Mouse (Mus musculus) hindbrain, postnatal 0 days (tissue): ENCODE measurements around the gene Gm36245. TPM values are rescaled to one million over a fixed set of nuclear protein-coding genes. Genes with fewer than 3 reads are reported as not detected.
"Not testable (repeated sequence)": the region's sequence is repeated elsewhere in the genome, so short reads cannot be mapped to it uniquely, and the experiment has no call there.

Source experiments
- ATAC-seq: fragments of 200-750 bp; cut with Nextera tagmentation; 2 replicates; pipeline ENCODE4 v1.8.0; 2017; ENCODE audit warnings: mild to moderate bottlenecking, moderate TSS enrichment, moderate library complexity
- DNase-seq: peaks from one replicate; pipeline ENCODE4 v3.0.0-alpha.2; 2015; ENCODE audit warnings: low spot score
- H3K27ac ChIP-seq: fragments of 300-500 bp; sonication (generic); 2 replicates; pipeline ENCODE4 v1.5.1; 2014; ENCODE audit warnings: mild to moderate bottlenecking
- H3K27me3 ChIP-seq: fragments of 300-500 bp; sonication (generic); 2 replicates; pipeline ENCODE4 v1.6.1; 2014; ENCODE audit warnings: low read length, mixed read lengths; ENCODE audit not compliant: insufficient read depth
- H3K36me3 ChIP-seq: fragments of 300-500 bp; sonication (generic); 2 replicates; pipeline ENCODE4 v1.6.1; 2014; ENCODE audit warnings: low read length, mixed read lengths; ENCODE audit not compliant: insufficient read depth
- H3K4me1 ChIP-seq: fragments of 300-500 bp; sonication (generic); 2 replicates; pipeline ENCODE4 v1.6.1; 2014; ENCODE audit warnings: antibody characterized with exemption, low read length, mixed read lengths; ENCODE audit not compliant: insufficient read depth
- H3K4me2 ChIP-seq: fragments of 300-500 bp; sonication (generic); 2 replicates; pipeline ENCODE4 v1.6.1; 2014; ENCODE audit warnings: low read depth, mild to moderate bottlenecking, low read length, moderate library complexity, mixed read lengths
- H3K4me3 ChIP-seq: fragments of 300-500 bp; sonication (generic); 2 replicates; pipeline ENCODE4 v1.5.1; 2014; ENCODE audit warnings: low read length
- H3K9ac ChIP-seq: fragments of 300-500 bp; sonication (generic); replicated peaks from 2 replicates; pipeline ENCODE4 v1.6.1; 2014; ENCODE audit warnings: mild to moderate bottlenecking, low read length, moderate library complexity, mixed read lengths
- H3K9me3 ChIP-seq: fragments of 300-500 bp; sonication (generic); 2 replicates; pipeline ENCODE4 v1.6.1; 2016; ENCODE audit warnings: low read length, mixed read lengths
- CTCF ChIP-seq: IDR thresholded peaks from 2 replicates; pipeline ENCODE4 v1.5.1; 2016; ENCODE audit warnings: antibody characterized with exemption, control low read depth, low read depth
- WGBS: fragments of 180-500 bp; shearing (Covaris S2); extraction: QIAGEN DNeasy Blood & Tissue Kit; methylation state at CpG from one replicate; pipeline ENCODE4 v1.1.7; 2014; 5-methylcytosine and 5-hydroxymethylcytosine counted together
- polyA plus RNA-seq: library from polyadenylated mRNA; unstranded; fragments of >200 nt; fragmentation: Nextera tagmentation; extraction: Ambion mirVana; gene quantifications from 2 replicates; pipeline ENCODE4 v1.2.1, GENCODE M21; 2015
- total RNA-seq: library from RNA; depleted of rRNA; stranded (reverse); fragments of >200 nt; gene quantifications from 2 replicates; pipeline ENCODE4 v1.2.3, GENCODE M21; 2014

Gm36245 gene
- total and polyA plus RNA-seq, 2 experiments from 2014 or later = not detected

GRCm38 (mm10) chr15:77588981-77589380 is 10.1 kb upstream of the Gm36245 start:
- no peak overlapping the region for H3K4me2 ChIP-seq
- no peak for ATAC-seq
- no peak for TF ChIP-seq CTCF

GRCm38 (mm10) chr15:77590881-77591280 is 8.2 kb upstream of the Gm36245 start:
- no peak overlapping the region for H3K4me3 ChIP-seq
- H3K36me3 ChIP-seq = no peaks in the 10 kb centered on the region
- no peak for DNase-seq
- no peak for ATAC-seq
- TF ChIP-seq CTCF = no peak
- H3K9me3 ChIP-seq = no peaks in the 10 kb centered on the region
- H3K27ac ChIP-seq = no peak overlapping the region
- WGBS = 81% methylated on average over 2 of the region's 2 CpGs
- no peaks in the 10 kb centered on the region for H3K27me3 ChIP-seq
- H3K4me2 ChIP-seq = no peak overlapping the region
- no peak overlapping the region for H3K9ac ChIP-seq
- no peaks in the 10 kb centered on the region for H3K4me1 ChIP-seq

More at GRCm38 (mm10) chr15:77588981-77589380, 10.1 kb upstream of the Gm36245 start:
- H3K27me3 ChIP-seq = no peaks in the 10 kb centered on the region
- no peak overlapping the region for H3K27ac ChIP-seq
- H3K36me3 ChIP-seq = no peaks in the 10 kb centered on the region
- H3K4me1 ChIP-seq = no peaks in the 10 kb centered on the region
- H3K4me3 ChIP-seq = no peak overlapping the region
- no peak for DNase-seq
- H3K9me3 ChIP-seq = no peaks in the 10 kb centered on the region
- H3K9ac ChIP-seq = no peak overlapping the region

- WGBS = 91% methylated on average over 1 of the region's 1 CpGs
- ATAC-seq (no peak), DNase-seq (no peak)
- Histone ChIP-seq H3K4me1 (no peaks in the 10 kb centered on the region), H3K4me3 (no peak overlapping the region), H3K27ac (no peak overlapping the region), H3K9ac (no peak overlapping the region), H3K4me2 (no peak overlapping the region), H3K36me3 (no peaks in the 10 kb centered on the region), H3K9me3 (no peaks in the 10 kb centered on the region), H3K27me3 (no peaks in the 10 kb centered on the region)
- TF ChIP-seq CTCF = no peak
These were observed 5.5 kb upstream of the Gm36245 start for GRCm38 (mm10) chr15:77593557-77593956.

- H3K9ac ChIP-seq = no peak within 1 kb of the TSS
These were observed 3.1 kb upstream of the Gm36245 start, which contains the start of gene Apol10b for GRCm38 (mm10) chr15:77595961-77596360. Apol10b (minus strand) TSS chr15:77596125.

GRCm38 (mm10) chr15:77598429-77598828 is 629 bp upstream of the Gm36245 start:
- no peak overlapping the region for H3K27ac ChIP-seq
- H3K4me3 ChIP-seq = no peak overlapping the region
- DNase-seq (no peak), ATAC-seq (no peak)
- no peaks in the 10 kb centered on the region for H3K27me3 ChIP-seq
- H3K4me1 ChIP-seq = no peaks in the 10 kb centered on the region
- 68% methylated on average over 3 of the region's 3 CpGs for WGBS
- no peak overlapping the region for H3K4me2 ChIP-seq
- TF ChIP-seq CTCF = no peak
- no peaks in the 10 kb centered on the region for H3K36me3 ChIP-seq
- H3K9me3 ChIP-seq = no peaks in the 10 kb centered on the region
- H3K9ac ChIP-seq = no peak overlapping the region

More at GRCm38 (mm10) chr15:77595961-77596360, 3.1 kb upstream of the Gm36245 start, which contains the start of gene Apol10b:
- Histone ChIP-seq H3K9me3 (no peaks in the 10 kb centered on the region), H3K4me3 (no peak within 1 kb of the TSS), H3K36me3 (no peaks in the 10 kb centered on the region), H3K4me2 (no peak within 1 kb of the TSS), H3K27me3 (no peaks in the 10 kb centered on the region), H3K4me1 (no peaks in the 10 kb centered on the region), H3K27ac (no peak within 1 kb of the TSS)
- no peak for DNase-seq
- no peak for ATAC-seq
- no peak for TF ChIP-seq CTCF
- WGBS = 71% methylated on average over 5 of the region's 5 CpGs

GRCm38 (mm10) chr15:77606069-77606468 is 7.0 kb downstream of the Gm36245 start:
- Histone ChIP-seq H3K9ac (no peak overlapping the region), H3K27ac (no peak overlapping the region), H3K4me3 (no peak overlapping the region), H3K36me3 (no peaks in the 10 kb centered on the region), H3K27me3 (no peaks in the 10 kb centered on the region), H3K4me1 (no peaks in the 10 kb centered on the region), H3K4me2 (no peak overlapping the region), H3K9me3 (no peaks in the 10 kb centered on the region)
- 95% methylated on average over 3 of the region's 3 CpGs for WGBS
- DNase-seq = no peak
- TF ChIP-seq CTCF = no peak
- no peak for ATAC-seq

GRCm38 (mm10) chr15:77624710-77625109 is 25.7 kb downstream of the Gm36245 start:
- DNase-seq = no peak

GRCm38 (mm10) chr15:77626471-77626870 is 27.4 kb downstream of the Gm36245 start:
- WGBS = 88% methylated on average over 4 of the region's 4 CpGs
- ATAC-seq, H3K36me3 ChIP-seq, H3K9me3 ChIP-seq, DNase-seq, H3K4me3 ChIP-seq, H3K4me2 ChIP-seq, H3K9ac ChIP-seq, H3K27ac ChIP-seq, H3K4me1 ChIP-seq, H3K27me3 ChIP-seq: not testable (repeated sequence)

More at GRCm38 (mm10) chr15:77624710-77625109, 25.7 kb downstream of the Gm36245 start:
- Histone ChIP-seq H3K4me3 (no peak overlapping the region), H3K4me1 (no peaks in the 10 kb centered on the region), H3K36me3 (no peaks in the 10 kb centered on the region), H3K9me3 (no peaks in the 10 kb centered on the region), H3K27me3 (no peaks in the 10 kb centered on the region), H3K9ac (no peak overlapping the region), H3K4me2 (no peak overlapping the region), H3K27ac (no peak overlapping the region)
- WGBS = 91% methylated on average over 1 of the region's 1 CpGs
- no peak for ATAC-seq
- TF ChIP-seq CTCF = no peak

GRCm38 (mm10) chr15:77628647-77629046 is 29.6 kb downstream of the Gm36245 start:
- not testable (repeated sequence) for H3K36me3 ChIP-seq, DNase-seq, H3K4me1 ChIP-seq, H3K9me3 ChIP-seq, H3K9ac ChIP-seq, H3K4me3 ChIP-seq, ATAC-seq, H3K27ac ChIP-seq, H3K4me2 ChIP-seq, H3K27me3 ChIP-seq
- WGBS = 63% methylated on average over 9 of the region's 9 CpGs

- not testable (repeated sequence) for H3K27me3 ChIP-seq, DNase-seq, ATAC-seq, H3K36me3 ChIP-seq, H3K9ac ChIP-seq, H3K9me3 ChIP-seq, H3K27ac ChIP-seq, H3K4me1 ChIP-seq, H3K4me3 ChIP-seq, H3K4me2 ChIP-seq
- 78% methylated on average over 3 of the region's 3 CpGs for WGBS
These were observed 30.8 kb downstream of the Gm36245 start for GRCm38 (mm10) chr15:77629822-77630221.
